Mouse (Mus musculus) liver (tissue): ENCODE data around the gene Galt.
"Not testable (repeated sequence)": the region's sequence is repeated elsewhere in the genome, so short reads cannot be mapped to it uniquely, and the experiment has no call there.

Experiments
- DNase-seq: peaks from one replicate; pipeline ENCODE4 v3.0.0-alpha.2; 2020; ENCODE audit warnings: mixed read lengths

Galt gene

GRCm38 (mm10) chr4:41781271-41781670, 26.2 kb downstream of the Galt start:
- not testable (repeated sequence) for DNase-seq

GRCm38 (mm10) chr4:41781748-41782485, 26.9 kb downstream of the Galt start:
- not testable (repeated sequence) for DNase-seq

DNA sequence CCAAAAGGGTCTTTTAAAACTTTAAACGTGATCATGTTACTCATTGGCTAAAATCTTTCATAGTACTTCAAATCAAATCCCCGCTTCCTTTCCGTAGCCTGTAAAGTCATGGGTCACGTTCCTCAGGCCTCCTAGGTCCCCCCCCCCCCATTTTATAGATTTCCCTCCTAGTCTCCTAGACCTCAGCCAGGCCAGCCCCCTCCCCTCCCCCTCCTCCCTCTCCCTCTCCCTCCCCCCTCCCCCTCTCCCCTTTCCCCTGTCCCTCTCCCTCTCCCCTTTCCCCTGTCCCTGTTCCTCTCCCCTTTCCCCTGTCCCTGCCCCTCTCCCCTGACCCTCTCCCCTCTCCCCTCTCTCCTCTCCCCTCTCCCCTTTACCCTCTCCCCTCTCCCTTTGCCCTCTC, 27.7 kb downstream of the Galt start:
- DNase-seq: not testable (repeated sequence)

- not testable (repeated sequence) for DNase-seq
Measured at GRCm38 (mm10) chr4:41783197-41783596, 28.2 kb downstream of the Galt start.
